Mouse (Mus musculus) cortical plate, adult 2 months (tissue): ENCODE results near the gene Gse1.

Experiments used
- CTCF ChIP-seq: fragments of 200-500 bp; IDR thresholded peaks from 2 replicates; pipeline ENCODE4 v1.5.1; 2011; ENCODE audit warnings: mild to moderate bottlenecking, control low read depth, low read length; ENCODE audit not compliant: insufficient read depth; ENCODE audit errors: extremely low read depth
- POLR2A ChIP-seq: fragments of 200-500 bp; IDR thresholded peaks from 2 replicates; pipeline ENCODE4 v1.6.1; 2011; ENCODE audit warnings: mild to moderate bottlenecking, low read length, control low read depth; ENCODE audit not compliant: insufficient read depth; ENCODE audit errors: extremely low read depth

- no peak for TF ChIP-seq POLR2A
- no peak for TF ChIP-seq CTCF
These were observed 6.6 kb downstream of the Gse1 start for GRCm38 (mm10) chr8:120234866-120235265.
